Mouse (Mus musculus) lung, adult 2 months (tissue): ENCODE measurements around the gene Ydjc.

ENCODE experiments used
- CTCF ChIP-seq: fragments of 200-500 bp; IDR thresholded peaks from 2 replicates; pipeline ENCODE4 v1.5.1; 2011; ENCODE audit warnings: mild to moderate bottlenecking, low read length, control low read depth; ENCODE audit not compliant: insufficient read depth
- POLR2A ChIP-seq: fragments of 200-500 bp; IDR thresholded peaks from 2 replicates; pipeline ENCODE4 v1.6.1; 2011; ENCODE audit warnings: low read depth, mild to moderate bottlenecking, control low read depth, low read length, borderline replicate concordance; ENCODE audit errors: extremely low read depth

GRCm38 (mm10) chr16:17117309-17117799, 27.1 kb upstream of the Ydjc start:
- TF ChIP-seq CTCF: no peak
- TF ChIP-seq POLR2A: no peak
